Mouse (Mus musculus) brain, embryonic 14.5 days (tissue): ENCODE data around the gene Ndufa8.

Source experiments
- CTCF ChIP-seq: fragments of 200-500 bp; IDR thresholded peaks from 2 replicates; pipeline ENCODE4 v1.5.1; 2012; ENCODE audit warnings: inconsistent platforms, mild to moderate bottlenecking, moderate library complexity, borderline replicate concordance; ENCODE audit not compliant: insufficient read depth, insufficient read length; ENCODE audit errors: extremely low read depth
- POLR2A ChIP-seq: fragments of 200-500 bp; IDR thresholded peaks from 2 replicates; pipeline ENCODE4 v1.6.1; 2012; ENCODE audit warnings: mild to moderate bottlenecking, inconsistent platforms, borderline replicate concordance; ENCODE audit not compliant: poor library complexity, insufficient read depth, insufficient read length, severe bottlenecking; ENCODE audit errors: extremely low read depth

GRCm38 (mm10) chr2:36056248-36056647, 7.0 kb upstream of the Ndufa8 start:
- TF ChIP-seq CTCF = no peak
- no peak for TF ChIP-seq POLR2A
